Mouse (Mus musculus): Measurements from ENCODE around the gene Ano6. TPM values are rescaled to one million over a fixed set of nuclear protein-coding genes. Genes with fewer than 3 reads are reported as not detected.
A peak's percentile ranks its signal among the peaks of the same experiment; 100 is the strongest.

Gene Ano6
- polyA plus RNA-seq, 1 experiment from 2014 or later = 38.9 TPM

GRCm38 (mm10) chr15:95772861-95773836 lies 17.5 kb upstream of the Ano6 start:
- DNase-seq (ENCODE audit: low spot score) (peak; percentile 59), ATAC-seq (0 out of 2 replicates have a peak, but pooled peaks have one; percentile 28)
- Histone ChIP-seq H3K4me3 (ENCODE audit: low read depth, low read length) (no peak overlapping the region), H3K9ac (replicated peaks; ENCODE audit: low read depth) (no peak overlapping the region), H3K27ac (ENCODE audit: low read length) (no peak overlapping the region), H3K9me3 (ENCODE audit: low read length) (no peaks in the 10 kb centered on the region), H3K4me2 (replicated peaks; ENCODE audit: low read depth, low read length) (no peak overlapping the region), H3K4me1 (ENCODE audit: insufficient read depth, low read depth, low read length) (no peaks in the 10 kb centered on the region), H3K36me3 (ENCODE audit: insufficient read depth, low read length) (no peaks in the 10 kb centered on the region), H3K27me3 (replicated peaks; ENCODE audit: insufficient read depth, low read length) (no peaks in the 10 kb centered on the region)
- peak; percentile 93 for TF ChIP-seq CTCF (IDR thresholded peaks at IDR 0.05)
- TF ChIP-seq EP300 (IDR thresholded peaks at IDR 0.05) = no peak
- WGBS = 46% methylated on average over 14 of the region's 14 CpGs

- Histone ChIP-seq H3K9me3 (ENCODE audit: low read length) (no peaks in the 10 kb centered on the region), H3K4me2 (replicated peaks; ENCODE audit: low read depth, low read length) (no peak overlapping the region), H3K4me3 (ENCODE audit: low read depth, low read length) (no peak overlapping the region), H3K36me3 (ENCODE audit: insufficient read depth, low read length) (no peaks in the 10 kb centered on the region), H3K4me1 (ENCODE audit: insufficient read depth, low read depth, low read length) (no peaks in the 10 kb centered on the region), H3K27ac (ENCODE audit: low read length) (no peak overlapping the region), H3K9ac (replicated peaks; ENCODE audit: low read depth) (no peak overlapping the region), H3K27me3 (replicated peaks; ENCODE audit: insufficient read depth, low read length) (no peaks in the 10 kb centered on the region)
- DNase-seq (ENCODE audit: low spot score) = no peak
- TF ChIP-seq CTCF (IDR thresholded peaks at IDR 0.05) (no peak), EP300 (IDR thresholded peaks at IDR 0.05) (no peak)
- whole genome bisulfite sequencing = 68% methylated on average over 6 of the region's 6 CpGs
- no peak for ATAC-seq
Measured at GRCm38 (mm10) chr15:95774197-95774596, 16.4 kb upstream of the Ano6 start.

GRCm38 (mm10) chr15:95774674-95775414 lies 15.8 kb upstream of the Ano6 start:
- TF ChIP-seq EP300 (IDR thresholded peaks at IDR 0.05) = no peak
- no peak for TF ChIP-seq CTCF (IDR thresholded peaks at IDR 0.05)
- Histone ChIP-seq H3K9ac (replicated peaks; ENCODE audit: low read depth) (no peak overlapping the region), H3K27me3 (replicated peaks; ENCODE audit: insufficient read depth, low read length) (no peaks in the 10 kb centered on the region), H3K4me2 (replicated peaks; ENCODE audit: low read depth, low read length) (no peak overlapping the region), H3K36me3 (ENCODE audit: insufficient read depth, low read length) (no peaks in the 10 kb centered on the region), H3K4me3 (ENCODE audit: low read depth, low read length) (no peak overlapping the region), H3K4me1 (ENCODE audit: insufficient read depth, low read depth, low read length) (no peaks in the 10 kb centered on the region), H3K27ac (ENCODE audit: low read length) (no peak overlapping the region), H3K9me3 (ENCODE audit: low read length) (no peaks in the 10 kb centered on the region)
- DNase-seq (ENCODE audit: low spot score) = no peak
- ATAC-seq = no peak
- WGBS = 86% methylated on average over 9 of the region's 9 CpGs

GRCm38 (mm10) chr15:95777743-95778142 lies 12.9 kb upstream of the Ano6 start:
- H3K9me3 ChIP-seq (ENCODE audit: low read length) = no peaks in the 10 kb centered on the region
- H3K36me3 ChIP-seq (ENCODE audit: insufficient read depth, low read length) = no peaks in the 10 kb centered on the region
- no peak for ATAC-seq
- DNase-seq (ENCODE audit: low spot score) = no peak
- no peak overlapping the region for H3K4me3 ChIP-seq (ENCODE audit: low read depth, low read length)
- H3K4me1 ChIP-seq (ENCODE audit: insufficient read depth, low read depth, low read length) = no peaks in the 10 kb centered on the region
- no peak overlapping the region for H3K4me2 ChIP-seq (replicated peaks; ENCODE audit: low read depth, low read length)
- TF ChIP-seq EP300 (IDR thresholded peaks at IDR 0.05) (no peak), CTCF (IDR thresholded peaks at IDR 0.05) (no peak)
- no peak overlapping the region for H3K27ac ChIP-seq (ENCODE audit: low read length)
- WGBS = 82% methylated on average over 2 of the region's 2 CpGs
- no peak overlapping the region for H3K9ac ChIP-seq (replicated peaks; ENCODE audit: low read depth)
- H3K27me3 ChIP-seq (replicated peaks; ENCODE audit: insufficient read depth, low read length) = no peaks in the 10 kb centered on the region

GRCm38 (mm10) chr15:95778710-95779109 lies 11.9 kb upstream of the Ano6 start:
- H3K27ac ChIP-seq (ENCODE audit: low read length) = no peak overlapping the region
- no peaks in the 10 kb centered on the region for H3K4me1 ChIP-seq (ENCODE audit: insufficient read depth, low read depth, low read length)
- WGBS = 91% methylated on average over 4 of the region's 4 CpGs
- DNase-seq (ENCODE audit: low spot score) (no peak), ATAC-seq (no peak)
- H3K9me3 ChIP-seq (ENCODE audit: low read length) = no peaks in the 10 kb centered on the region
- no peak for TF ChIP-seq EP300 (IDR thresholded peaks at IDR 0.05)
- TF ChIP-seq CTCF (IDR thresholded peaks at IDR 0.05) = no peak
- no peaks in the 10 kb centered on the region for H3K27me3 ChIP-seq (replicated peaks; ENCODE audit: insufficient read depth, low read length)
- H3K4me2 ChIP-seq (replicated peaks; ENCODE audit: low read depth, low read length) = no peak overlapping the region
- H3K36me3 ChIP-seq (ENCODE audit: insufficient read depth, low read length) = no peaks in the 10 kb centered on the region
- no peak overlapping the region for H3K4me3 ChIP-seq (ENCODE audit: low read depth, low read length)
- H3K9ac ChIP-seq (replicated peaks; ENCODE audit: low read depth) = no peak overlapping the region

- no peaks in the 10 kb centered on the region for H3K4me1 ChIP-seq (ENCODE audit: insufficient read depth, low read depth, low read length)
- no peak overlapping the region for H3K4me3 ChIP-seq (ENCODE audit: low read depth, low read length)
- no peak for ATAC-seq
- H3K36me3 ChIP-seq (ENCODE audit: insufficient read depth, low read length) = no peaks in the 10 kb centered on the region
- H3K4me2 ChIP-seq (replicated peaks; ENCODE audit: low read depth, low read length) = no peak overlapping the region
- DNase-seq (ENCODE audit: low spot score) = no peak
- WGBS = 79% methylated on average over 4 of the region's 4 CpGs
- no peaks in the 10 kb centered on the region for H3K9me3 ChIP-seq (ENCODE audit: low read length)
- no peak overlapping the region for H3K9ac ChIP-seq (replicated peaks; ENCODE audit: low read depth)
- no peak overlapping the region for H3K27ac ChIP-seq (ENCODE audit: low read length)
- TF ChIP-seq EP300 (IDR thresholded peaks at IDR 0.05) = no peak
- TF ChIP-seq CTCF (IDR thresholded peaks at IDR 0.05) = no peak
- H3K27me3 ChIP-seq (replicated peaks; ENCODE audit: insufficient read depth, low read length) = no peaks in the 10 kb centered on the region
Measured at GRCm38 (mm10) chr15:95786624-95787023, 4.0 kb upstream of the Ano6 start.
